Mouse (Mus musculus) heart, postnatal 0 days (tissue): ENCODE measurements around the gene Fndc11.

Source experiments
- CTCF ChIP-seq: IDR thresholded peaks from 2 replicates; pipeline ENCODE4 v1.5.1; 2016; ENCODE audit warnings: antibody characterized with exemption, control low read depth, low read depth
- EP300 ChIP-seq: IDR thresholded peaks from 2 replicates; pipeline ENCODE4 v1.6.1; 2016; ENCODE audit warnings: antibody characterized with exemption, low read depth

DNA sequence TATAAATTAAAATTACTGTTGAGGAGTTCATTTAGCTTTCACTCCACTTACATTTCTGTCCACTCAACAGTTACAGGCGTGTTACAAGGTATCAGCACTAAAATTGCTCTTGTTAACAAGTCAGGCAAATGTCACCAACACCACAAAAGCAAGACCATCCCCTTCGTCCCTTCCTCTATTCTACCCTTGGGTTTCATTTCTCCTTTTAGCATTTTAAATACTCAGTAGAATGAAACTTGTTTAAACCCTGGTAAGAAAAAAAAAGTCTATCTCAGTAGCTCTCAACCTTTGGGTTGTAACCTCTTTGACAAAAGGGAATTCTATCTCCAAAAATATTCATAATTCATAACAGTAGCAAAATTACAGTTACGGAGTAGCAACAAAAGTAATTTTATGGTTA is 26.8 kb upstream of the Fndc11 start:
- TF ChIP-seq EP300 (no peak), CTCF (no peak)
